Mouse (Mus musculus): Measurements from ENCODE around the gene Spns3.
A peak's percentile ranks its signal among the peaks of the same experiment; 100 is the strongest.

Gene Spns3

GRCm38 (mm10) chr11:72550134-72550988 is at the start of gene Spns3:
Gene Spns3, minus strand, starts transcription at chr11:72550506.
- DNase-seq, result no peak

- DNase-seq, result no peak
These were observed 47.5 kb upstream of the Spns3 start for GRCm38 (mm10) chr11:72597780-72598179.

- DNase-seq, result no peak
These were observed 44.9 kb upstream of the Spns3 start for GRCm38 (mm10) chr11:72595010-72595737.

GRCm38 (mm10) chr11:72587537-72588233 is 37.4 kb upstream of the Spns3 start:
- DNase-seq, result no peak

- DNase-seq, result no peak
These were observed 36.3 kb upstream of the Spns3 start for GRCm38 (mm10) chr11:72586570-72586969.

GRCm38 (mm10) chr11:72583092-72583491 is 32.8 kb upstream of the Spns3 start:
- no peak for DNase-seq

GRCm38 (mm10) chr11:72582448-72582705 is 32.1 kb upstream of the Spns3 start:
- DNase-seq, result no peak

- DNase-seq, result no peak
These were observed 31.5 kb upstream of the Spns3 start for GRCm38 (mm10) chr11:72581609-72582447.

GRCm38 (mm10) chr11:72578471-72578870 is 28.2 kb upstream of the Spns3 start:
- no peak for DNase-seq

GRCm38 (mm10) chr11:72576466-72577351 is 26.4 kb upstream of the Spns3 start:
- DNase-seq, result no peak

GRCm38 (mm10) chr11:72576111-72576465 is 25.8 kb upstream of the Spns3 start:
- no peak for DNase-seq

GRCm38 (mm10) chr11:72573819-72574218 is 23.5 kb upstream of the Spns3 start:
- DNase-seq, result peak; percentile 33 to 51

- peak; percentile 71 to 88 for DNase-seq
These were observed 20.1 kb upstream of the Spns3 start for GRCm38 (mm10) chr11:72570319-72570979.

- DNase-seq, result no peak
These were observed 19.5 kb upstream of the Spns3 start for GRCm38 (mm10) chr11:72569671-72570318.

- DNase-seq, result peak in 1 of 2 experiments; percentile 25
These were observed 18.7 kb upstream of the Spns3 start for GRCm38 (mm10) chr11:72569051-72569450.

- no peak for DNase-seq
These were observed 16.6 kb upstream of the Spns3 start for GRCm38 (mm10) chr11:72566816-72567338.

GRCm38 (mm10) chr11:72566304-72566703 is 16.0 kb upstream of the Spns3 start:
- no peak for DNase-seq

- DNase-seq, result peak in 1 of 2 experiments; percentile 30
These were observed 14.0 kb upstream of the Spns3 start for GRCm38 (mm10) chr11:72564232-72564807.

GRCm38 (mm10) chr11:72560661-72561060 is 10.4 kb upstream of the Spns3 start:
- DNase-seq, result no peak

- DNase-seq, result no peak
These were observed 7.8 kb upstream of the Spns3 start for GRCm38 (mm10) chr11:72558155-72558554.

Measured in kidney, adult 8-10 months (tissue).